Mouse (Mus musculus) embryonic fibroblast, embryonic 13.5 days (primary cell): Measurements from ENCODE around the gene Hint1.

Experiments used
- CTCF ChIP-seq: IDR thresholded peaks from 2 replicates; pipeline ENCODE4 v1.5.1; 2011; ENCODE audit warnings: mild to moderate bottlenecking, control low read depth, low read length, moderate library complexity, borderline replicate concordance; ENCODE audit not compliant: insufficient read depth
- POLR2A ChIP-seq: IDR thresholded peaks from 2 replicates; pipeline ENCODE4 v1.6.1; 2011; ENCODE audit warnings: low read depth, mild to moderate bottlenecking, control low read depth, low read length, moderate library complexity

DNA sequence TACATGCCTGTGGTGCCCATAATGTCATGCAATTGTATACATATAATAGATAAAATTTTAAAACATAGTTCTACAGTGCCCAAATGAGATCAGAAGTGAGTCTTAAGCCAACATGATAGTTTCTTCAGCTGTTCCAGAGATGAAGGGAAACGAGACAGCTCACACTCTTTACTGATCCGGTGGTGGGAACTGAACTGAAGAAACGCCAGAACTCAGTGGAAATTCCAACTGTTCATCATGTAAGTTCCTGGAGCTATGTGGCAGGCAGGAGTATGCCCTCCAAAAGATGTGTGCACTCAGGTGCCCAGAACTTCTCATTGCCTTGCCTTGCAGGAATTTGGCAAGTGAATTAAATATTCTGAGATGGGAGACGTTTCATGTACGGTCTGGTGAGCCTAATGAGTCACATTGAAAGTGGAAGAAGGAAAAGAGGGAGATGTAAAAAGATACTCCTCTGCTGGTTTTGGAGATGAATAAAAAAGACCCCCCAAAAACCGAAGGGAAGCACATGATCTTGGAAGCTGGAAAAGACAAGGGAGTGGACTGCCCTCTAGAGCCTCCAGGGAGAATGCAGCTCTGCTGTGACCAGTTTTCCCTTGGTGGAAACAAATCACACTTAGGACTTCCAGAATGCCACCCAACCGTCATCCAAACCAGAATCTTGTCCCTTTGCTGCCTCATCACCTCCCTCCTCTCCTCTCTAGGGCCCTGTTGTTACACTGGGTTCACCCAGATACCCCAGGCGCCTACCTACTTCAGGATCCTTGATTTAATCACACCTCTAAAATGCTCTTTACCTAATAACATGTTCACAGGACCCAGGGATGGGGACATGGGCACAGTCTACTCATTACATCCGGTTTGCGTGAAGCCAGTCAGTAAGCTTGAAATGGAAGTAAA lies 3.3 kb upstream of the Hint1 start:
- TF ChIP-seq POLR2A (no peak), CTCF (peak; percentile 44; the same call in 1 of the 2 replicates)
